Mouse (Mus musculus) heart, embryonic 16.5 days (tissue): ENCODE measurements around the gene Gsdma3. TPM values are rescaled to one million over a fixed set of nuclear protein-coding genes. Genes with fewer than 3 reads are reported as not detected.

Source experiments
- ATAC-seq: fragments of 200-750 bp; cut with Nextera tagmentation; replicated peaks from 2 replicates; pipeline ENCODE4 v1.8.0; 2017; ENCODE audit warnings: moderate number of reproducible peaks; ENCODE audit not compliant: insufficient read depth, low FRiP score; ENCODE audit errors: extremely low read depth
- H3K27ac ChIP-seq: fragments of 300-500 bp; sonication (generic); 2 replicates; pipeline ENCODE4 v1.5.1; 2014; ENCODE audit warnings: mild to moderate bottlenecking, low read length, control low read depth, moderate library complexity
- H3K27me3 ChIP-seq: fragments of 300-500 bp; sonication (generic); 2 replicates; pipeline ENCODE4 v1.6.1; 2014; ENCODE audit warnings: low read length, mixed read lengths; ENCODE audit not compliant: control insufficient read depth, insufficient read depth
- H3K36me3 ChIP-seq: fragments of 300-500 bp; sonication (generic); 2 replicates; pipeline ENCODE4 v1.6.1; 2014; ENCODE audit not compliant: control insufficient read depth, insufficient read depth
- H3K4me1 ChIP-seq: fragments of 300-500 bp; sonication (generic); 2 replicates; pipeline ENCODE4 v1.6.1; 2014; ENCODE audit warnings: low read length, mixed read lengths; ENCODE audit not compliant: control insufficient read depth, insufficient read depth
- H3K4me2 ChIP-seq: fragments of 300-500 bp; sonication (generic); 2 replicates; pipeline ENCODE4 v1.6.1; 2014; ENCODE audit warnings: low read depth, mild to moderate bottlenecking, control low read depth, low read length
- H3K4me3 ChIP-seq: fragments of 300-500 bp; sonication (generic); 2 replicates; pipeline ENCODE4 v1.5.1; 2014; ENCODE audit warnings: mild to moderate bottlenecking, control low read depth, low read length
- H3K9ac ChIP-seq: fragments of 300-500 bp; sonication (generic); 2 replicates; pipeline ENCODE4 v1.6.1; 2014; ENCODE audit warnings: low read length, control low read depth
- H3K9me3 ChIP-seq: fragments of 300-500 bp; sonication (generic); replicated peaks from 2 replicates; pipeline ENCODE4 v1.6.1; 2016; ENCODE audit warnings: low read length; ENCODE audit not compliant: control insufficient read depth
- WGBS: fragments of 180-500 bp; shearing (Covaris S2); extraction: QIAGEN DNeasy Blood & Tissue Kit; methylation state at CpG from one replicate; pipeline ENCODE4 v1.1.7; 2014; 5-methylcytosine and 5-hydroxymethylcytosine counted together
- polyA plus RNA-seq: library from polyadenylated mRNA; unstranded; fragments of >200 nt; fragmentation: Nextera tagmentation; extraction: Ambion mirVana; gene quantifications from 2 replicates; pipeline ENCODE4 v1.2.1, GENCODE M21; 2015

The Gsdma3 gene
- polyA plus RNA-seq, 1 experiment from 2014 or later = 0.09 TPM

- Histone ChIP-seq H3K4me1 (peaks cover 33% of the 10 kb centered on the region), H3K9me3 (no peaks in the 10 kb centered on the region), H3K9ac (no peak overlapping the region), H3K36me3 (no peaks in the 10 kb centered on the region), H3K4me3 (no peak overlapping the region), H3K27ac (no peak overlapping the region), H3K4me2 (no peak overlapping the region), H3K27me3 (no peaks in the 10 kb centered on the region)
- 69% methylated on average over 19 of the region's 19 CpGs for WGBS
- ATAC-seq = no peak
Observed at GRCm38 (mm10) chr11:98590548-98591445, 35.4 kb upstream of the Gsdma3 start.

GRCm38 (mm10) chr11:98595021-98595420 lies 31.1 kb upstream of the Gsdma3 start:
- 69% methylated on average over 6 of the region's 6 CpGs for WGBS
- peaks cover 14% of the 10 kb centered on the region for H3K27me3 ChIP-seq
- no peak overlapping the region for H3K4me3 ChIP-seq
- H3K9ac ChIP-seq = no peak overlapping the region
- H3K4me2 ChIP-seq = no peak overlapping the region
- no peak for ATAC-seq
- peaks cover 10% of the 10 kb centered on the region for H3K4me1 ChIP-seq
- H3K9me3 ChIP-seq = no peaks in the 10 kb centered on the region
- no peak overlapping the region for H3K27ac ChIP-seq
- H3K36me3 ChIP-seq = no peaks in the 10 kb centered on the region

- H3K4me3 ChIP-seq = no peak overlapping the region
- no peaks in the 10 kb centered on the region for H3K36me3 ChIP-seq
- H3K4me2 ChIP-seq = no peak overlapping the region
- peaks cover 14% of the 10 kb centered on the region for H3K27me3 ChIP-seq
- no peak for ATAC-seq
- WGBS = 71% methylated on average over 10 of the region's 10 CpGs
- H3K9me3 ChIP-seq = no peaks in the 10 kb centered on the region
- H3K9ac ChIP-seq = no peak overlapping the region
- no peak overlapping the region for H3K27ac ChIP-seq
- H3K4me1 ChIP-seq = peaks cover 10% of the 10 kb centered on the region
Observed at GRCm38 (mm10) chr11:98595473-98595872, 30.7 kb upstream of the Gsdma3 start.

GRCm38 (mm10) chr11:98595955-98596354 lies 30.2 kb upstream of the Gsdma3 start:
- H3K4me2 ChIP-seq = no peak overlapping the region

GRCm38 (mm10) chr11:98597363-98597762 lies 28.8 kb upstream of the Gsdma3 start:
- no peaks in the 10 kb centered on the region for H3K9me3 ChIP-seq
- H3K4me1 ChIP-seq = peaks cover 20% of the 10 kb centered on the region
- H3K9ac ChIP-seq = no peak overlapping the region
- no peak overlapping the region for H3K4me3 ChIP-seq
- no peak overlapping the region for H3K27ac ChIP-seq
- H3K36me3 ChIP-seq = no peaks in the 10 kb centered on the region
- WGBS = 25% methylated on average over 6 of the region's 6 CpGs
- peak; percentile 75; the same call in 1 of the 2 replicates for ATAC-seq
- peaks cover 14% of the 10 kb centered on the region for H3K27me3 ChIP-seq
- H3K4me2 ChIP-seq = no peak overlapping the region

More at GRCm38 (mm10) chr11:98595955-98596354, 30.2 kb upstream of the Gsdma3 start:
- Histone ChIP-seq H3K9me3 (no peaks in the 10 kb centered on the region), H3K27me3 (peaks cover 14% of the 10 kb centered on the region), H3K9ac (no peak overlapping the region), H3K4me3 (no peak overlapping the region), H3K27ac (no peak overlapping the region), H3K4me1 (peaks cover 10% of the 10 kb centered on the region), H3K36me3 (no peaks in the 10 kb centered on the region)
- no peak for ATAC-seq
- 87% methylated on average over 3 of the region's 3 CpGs for WGBS

GRCm38 (mm10) chr11:98597991-98598390 lies 28.2 kb upstream of the Gsdma3 start, which contains the start of gene Lrrc3c:
Gene Lrrc3c, plus strand, starts transcription at chr11:98598291.
- WGBS = 85% methylated on average over 8 of the region's 8 CpGs

GRCm38 (mm10) chr11:98598851-98599290 lies 27.3 kb upstream of the Gsdma3 start:
- Histone ChIP-seq H3K4me2 (peak overlapping the region; percentile 2; the same call in 1 of the 2 replicates), H3K9me3 (no peaks in the 10 kb centered on the region), H3K36me3 (no peaks in the 10 kb centered on the region), H3K27me3 (peaks cover 14% of the 10 kb centered on the region), H3K4me3 (no peak overlapping the region), H3K4me1 (peaks cover 21% of the 10 kb centered on the region), H3K9ac (peak overlapping the region; percentile 38; the same call in 1 of the 2 replicates), H3K27ac (no peak overlapping the region)
- no peak for ATAC-seq
- 58% methylated on average over 18 of the region's 18 CpGs for WGBS

More at GRCm38 (mm10) chr11:98597991-98598390, 28.2 kb upstream of the Gsdma3 start, which contains the start of gene Lrrc3c:
- ATAC-seq = no peak
- H3K4me2 ChIP-seq = peak within 1 kb of the TSS; percentile 2; the same call in 1 of the 2 replicates
- H3K27ac ChIP-seq = no peak within 1 kb of the TSS
- H3K9ac ChIP-seq = peak within 1 kb of the TSS; percentile 38; the same call in 1 of the 2 replicates
- no peak within 1 kb of the TSS for H3K4me3 ChIP-seq
- H3K9me3 ChIP-seq = no peaks in the 10 kb centered on the region
- H3K4me1 ChIP-seq = peaks cover 21% of the 10 kb centered on the region
- peaks cover 14% of the 10 kb centered on the region for H3K27me3 ChIP-seq
- H3K36me3 ChIP-seq = no peaks in the 10 kb centered on the region

GRCm38 (mm10) chr11:98599291-98599690 lies 26.9 kb upstream of the Gsdma3 start:
- H3K4me3 ChIP-seq = no peak overlapping the region
- H3K9ac ChIP-seq = peak overlapping the region; percentile 38; the same call in 1 of the 2 replicates
- no peak for ATAC-seq
- H3K36me3 ChIP-seq = no peaks in the 10 kb centered on the region
- peak overlapping the region; percentile 2; the same call in 1 of the 2 replicates for H3K4me2 ChIP-seq
- no peak overlapping the region for H3K27ac ChIP-seq
- H3K4me1 ChIP-seq = peaks cover 21% of the 10 kb centered on the region
- peaks cover 14% of the 10 kb centered on the region for H3K27me3 ChIP-seq
- H3K9me3 ChIP-seq = no peaks in the 10 kb centered on the region
- WGBS = 23% methylated on average over 18 of the region's 18 CpGs
